Mouse (Mus musculus) embryo, embryonic 10.5 days (tissue): ENCODE results near the gene Dolpp1.

Source experiments
- DNase-seq: peaks from one replicate; pipeline ENCODE4 v3.0.0-alpha.2; 2015; ENCODE audit warnings: low spot score

Gene Dolpp1

GRCm38 (mm10) chr2:30392114-30392576, at the start of gene Dolpp1:
Gene Dolpp1, plus strand, starts transcription at chr2:30392254.
- peak; percentile 98 for DNase-seq

- DNase-seq: no peak
Observed at GRCm38 (mm10) chr2:30342544-30342943, 49.5 kb upstream of the Dolpp1 start.

- DNase-seq: no peak
Observed at GRCm38 (mm10) chr2:30343601-30344137, 48.4 kb upstream of the Dolpp1 start.

- no peak for DNase-seq
Observed at GRCm38 (mm10) chr2:30345971-30346676, 45.9 kb upstream of the Dolpp1 start.

GRCm38 (mm10) chr2:30349196-30349595, 42.9 kb upstream of the Dolpp1 start:
- no peak for DNase-seq

- no peak for DNase-seq
Observed at GRCm38 (mm10) chr2:30351149-30351548, 40.9 kb upstream of the Dolpp1 start.

GRCm38 (mm10) chr2:30355861-30356260, 36.2 kb upstream of the Dolpp1 start:
- no peak for DNase-seq

GRCm38 (mm10) chr2:30356266-30356665, 35.8 kb upstream of the Dolpp1 start:
- DNase-seq: no peak

- DNase-seq: no peak
Observed at GRCm38 (mm10) chr2:30356906-30357305, 35.1 kb upstream of the Dolpp1 start.

- peak; percentile 55 for DNase-seq
Observed at GRCm38 (mm10) chr2:30357552-30358510, 34.2 kb upstream of the Dolpp1 start.

GRCm38 (mm10) chr2:30358533-30359531, 33.2 kb upstream of the Dolpp1 start, which contains the start of gene Sh3glb2:
Gene Sh3glb2, minus strand, starts transcription at chr2:30359337.
- DNase-seq: peak; percentile 91

- no peak for DNase-seq
Observed at GRCm38 (mm10) chr2:30360626-30361025, 31.4 kb upstream of the Dolpp1 start.

GRCm38 (mm10) chr2:30362865-30363264, 29.2 kb upstream of the Dolpp1 start:
- DNase-seq: peak; percentile 22

GRCm38 (mm10) chr2:30363773-30364650, 28.0 kb upstream of the Dolpp1 start, which contains the start of gene Miga2:
Gene Miga2, plus strand, starts transcription at chr2:30364233.
- peak; percentile 100 for DNase-seq

GRCm38 (mm10) chr2:30365281-30366069, 26.6 kb upstream of the Dolpp1 start:
- DNase-seq: no peak

GRCm38 (mm10) chr2:30366203-30366602, 25.9 kb upstream of the Dolpp1 start:
- DNase-seq: no peak

GRCm38 (mm10) chr2:30371544-30371943, 20.5 kb upstream of the Dolpp1 start:
- DNase-seq: no peak

- no peak for DNase-seq
Observed at GRCm38 (mm10) chr2:30372726-30373125, 19.3 kb upstream of the Dolpp1 start.

GRCm38 (mm10) chr2:30375893-30376292, 16.2 kb upstream of the Dolpp1 start:
- no peak for DNase-seq
